Mouse (Mus musculus) lung, postnatal 0 days (tissue): Measurements from ENCODE around the gene S100a6. TPM values are rescaled to one million over a fixed set of nuclear protein-coding genes. Genes with fewer than 3 reads are reported as not detected.

Source experiments
- ATAC-seq: fragments of 200-750 bp; cut with Nextera tagmentation; 2 replicates; pipeline ENCODE4 v1.8.0; 2017; ENCODE audit warnings: moderate library complexity
- DNase-seq: peaks from one replicate; pipeline ENCODE4 v3.0.0-alpha.2; 2016; ENCODE audit warnings: low spot score
- H3K27ac ChIP-seq: fragments of 300-500 bp; sonication (generic); 2 replicates; pipeline ENCODE4 v1.5.1; 2014; ENCODE audit warnings: antibody characterized with exemption, mild to moderate bottlenecking, low read length, mixed read lengths
- H3K27me3 ChIP-seq: fragments of 300-500 bp; sonication (generic); replicated peaks from 2 replicates; pipeline ENCODE4 v1.6.1; 2014; ENCODE audit warnings: low read length, mixed read lengths; ENCODE audit not compliant: insufficient read depth
- H3K36me3 ChIP-seq: fragments of 300-500 bp; sonication (generic); 2 replicates; pipeline ENCODE4 v1.6.1; 2014; ENCODE audit warnings: low read length, mixed read lengths; ENCODE audit not compliant: insufficient read depth
- H3K4me1 ChIP-seq: fragments of 300-500 bp; sonication (generic); 2 replicates; pipeline ENCODE4 v1.6.1; 2014; ENCODE audit warnings: antibody characterized with exemption, low read depth, low read length, mixed read lengths; ENCODE audit not compliant: insufficient read depth
- H3K4me2 ChIP-seq: fragments of 300-500 bp; sonication (generic); replicated peaks from 2 replicates; pipeline ENCODE4 v1.6.1; 2014; ENCODE audit warnings: low read depth, mild to moderate bottlenecking, low read length, moderate library complexity, mixed read lengths
- H3K4me3 ChIP-seq: fragments of 300-500 bp; sonication (generic); 2 replicates; pipeline ENCODE4 v1.5.1; 2014; ENCODE audit warnings: low read depth, low read length
- H3K9ac ChIP-seq: fragments of 300-500 bp; sonication (generic); replicated peaks from 2 replicates; pipeline ENCODE4 v1.6.1; 2014; ENCODE audit warnings: low read depth, mild to moderate bottlenecking
- H3K9me3 ChIP-seq: fragments of 300-500 bp; sonication (generic); 2 replicates; pipeline ENCODE4 v1.6.1; 2016; ENCODE audit warnings: low read length, mixed read lengths
- CTCF ChIP-seq: IDR thresholded peaks from 2 replicates; pipeline ENCODE4 v1.5.1; 2016; ENCODE audit warnings: antibody characterized with exemption, mild to moderate bottlenecking
- EP300 ChIP-seq: IDR thresholded peaks from 2 replicates; pipeline ENCODE4 v1.6.1; 2016; ENCODE audit warnings: antibody characterized with exemption, mild to moderate bottlenecking, control low read depth
- WGBS: fragments of 180-500 bp; shearing (Covaris S2); extraction: QIAGEN DNeasy Blood & Tissue Kit; methylation state at CpG from one replicate; pipeline ENCODE4 v1.1.7; 2014; 5-methylcytosine and 5-hydroxymethylcytosine counted together
- polyA plus RNA-seq: library from polyadenylated mRNA; unstranded; fragments of >200 nt; fragmentation: Nextera tagmentation; extraction: Ambion mirVana; gene quantifications from 2 replicates; pipeline ENCODE4 v1.2.1, GENCODE M21; 2015

S100a6 gene
- polyA plus RNA-seq, 1 experiment from 2014 or later, result 1,618 TPM

GRCm38 (mm10) chr3:90582156-90582555, 30.5 kb upstream of the S100a6 start:
- Histone ChIP-seq H3K4me1 (no peaks in the 10 kb centered on the region), H3K4me2 (no peak overlapping the region), H3K4me3 (no peak overlapping the region), H3K27me3 (no peaks in the 10 kb centered on the region), H3K36me3 (no peaks in the 10 kb centered on the region), H3K9me3 (no peaks in the 10 kb centered on the region), H3K9ac (no peak overlapping the region), H3K27ac (no peak overlapping the region)
- DNase-seq, result no peak
- 97% methylated on average over 1 of the region's 1 CpGs for WGBS
- no peak for ATAC-seq
- TF ChIP-seq CTCF, result peak; percentile 48
- no peak for TF ChIP-seq EP300

GRCm38 (mm10) chr3:90582556-90582955, 30.1 kb upstream of the S100a6 start:
- no peaks in the 10 kb centered on the region for H3K27me3 ChIP-seq
- H3K9me3 ChIP-seq, result no peaks in the 10 kb centered on the region
- ATAC-seq (no peak), DNase-seq (no peak)
- WGBS, result 82% methylated on average over 4 of the region's 4 CpGs
- H3K4me3 ChIP-seq, result no peak overlapping the region
- H3K36me3 ChIP-seq, result no peaks in the 10 kb centered on the region
- H3K4me1 ChIP-seq, result peaks cover 3% of the 10 kb centered on the region; the same call in 1 of the 2 replicates
- H3K9ac ChIP-seq, result no peak overlapping the region
- TF ChIP-seq EP300, result no peak
- no peak for TF ChIP-seq CTCF
- H3K27ac ChIP-seq, result no peak overlapping the region
- no peak overlapping the region for H3K4me2 ChIP-seq

GRCm38 (mm10) chr3:90583893-90584292, 28.8 kb upstream of the S100a6 start:
- Histone ChIP-seq H3K4me1 (peaks cover 3% of the 10 kb centered on the region; the same call in 1 of the 2 replicates), H3K27me3 (no peaks in the 10 kb centered on the region), H3K4me2 (no peak overlapping the region), H3K9ac (no peak overlapping the region), H3K27ac (no peak overlapping the region), H3K4me3 (no peak overlapping the region), H3K36me3 (no peaks in the 10 kb centered on the region), H3K9me3 (no peaks in the 10 kb centered on the region)
- WGBS, result 56% methylated on average over 3 of the region's 3 CpGs
- DNase-seq (no peak), ATAC-seq (no peak)
- no peak for TF ChIP-seq CTCF
- TF ChIP-seq EP300, result no peak

DNA sequence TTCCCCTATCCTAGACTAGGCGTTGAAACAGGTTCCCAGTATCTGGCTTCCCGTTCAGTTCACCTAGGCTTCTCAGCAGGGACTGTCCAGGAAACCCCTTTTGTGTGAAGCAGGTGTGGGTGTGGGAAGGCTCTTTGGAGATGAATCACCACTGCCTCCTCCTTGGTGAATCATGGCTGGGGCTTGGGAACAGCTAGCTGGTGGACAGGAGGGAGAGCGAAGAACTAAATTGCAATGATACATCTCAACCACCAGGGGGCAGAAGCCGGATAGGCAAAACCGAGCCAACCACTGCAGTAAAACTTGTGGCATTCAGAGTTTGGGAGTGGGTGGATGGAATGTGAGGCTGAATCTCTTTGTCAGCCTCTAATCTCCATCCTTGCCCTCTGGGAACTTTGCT, 27.1 kb upstream of the S100a6 start:
- H3K27me3 ChIP-seq, result no peaks in the 10 kb centered on the region
- DNase-seq (peak; percentile 94), ATAC-seq (peak; percentile 45)
- H3K27ac ChIP-seq, result no peak overlapping the region; the same call in 1 of the 2 replicates
- WGBS, result 24% methylated on average over 5 of the region's 5 CpGs
- H3K4me1 ChIP-seq, result peaks cover 3% of the 10 kb centered on the region; the same call in 1 of the 2 replicates
- no peak overlapping the region for H3K4me3 ChIP-seq
- H3K9me3 ChIP-seq, result no peaks in the 10 kb centered on the region
- peak; percentile 73 for TF ChIP-seq EP300
- TF ChIP-seq CTCF, result peak; percentile 92
- H3K4me2 ChIP-seq, result no peak overlapping the region
- no peak overlapping the region for H3K9ac ChIP-seq
- H3K36me3 ChIP-seq, result no peaks in the 10 kb centered on the region

- ATAC-seq, result no peak
- 81% methylated on average over 15 of the region's 15 CpGs for WGBS
- H3K27ac ChIP-seq, result peak overlapping the region; percentile 86
Observed at GRCm38 (mm10) chr3:90586016-90586643, 26.6 kb upstream of the S100a6 start.

GRCm38 (mm10) chr3:90586906-90587305, 25.8 kb upstream of the S100a6 start:
- WGBS, result 32% methylated on average over 10 of the region's 10 CpGs
- TF ChIP-seq EP300, result peak; percentile 67; the same call in 1 of the 2 replicates
- peak; percentile 23 for TF ChIP-seq CTCF

More at GRCm38 (mm10) chr3:90586016-90586643, 26.6 kb upstream of the S100a6 start:
- peaks cover 3% of the 10 kb centered on the region; the same call in 1 of the 2 replicates for H3K4me1 ChIP-seq
- no peaks in the 10 kb centered on the region for H3K36me3 ChIP-seq
- DNase-seq, result no peak
- no peak for TF ChIP-seq EP300
- no peak for TF ChIP-seq CTCF
- no peak overlapping the region for H3K4me2 ChIP-seq
- no peaks in the 10 kb centered on the region for H3K9me3 ChIP-seq
- no peak overlapping the region for H3K9ac ChIP-seq
- no peak overlapping the region for H3K4me3 ChIP-seq
- H3K27me3 ChIP-seq, result no peaks in the 10 kb centered on the region

More at GRCm38 (mm10) chr3:90586906-90587305, 25.8 kb upstream of the S100a6 start:
- H3K36me3 ChIP-seq, result no peaks in the 10 kb centered on the region
- no peak overlapping the region for H3K4me2 ChIP-seq
- H3K9ac ChIP-seq, result no peak overlapping the region
- ATAC-seq (peak; percentile 91), DNase-seq (peak; percentile 93)
- H3K27ac ChIP-seq, result peak overlapping the region; percentile 86
- H3K4me1 ChIP-seq, result peaks cover 3% of the 10 kb centered on the region; the same call in 1 of the 2 replicates
- no peaks in the 10 kb centered on the region for H3K9me3 ChIP-seq
- no peak overlapping the region for H3K4me3 ChIP-seq
- H3K27me3 ChIP-seq, result no peaks in the 10 kb centered on the region
